Comparison of ENCODE assay signal across 8 mouse cellular contexts in genomic region chr10:42478341-42478720, GRCm38 (mm10). TPM values are rescaled to one million over a fixed set of nuclear protein-coding genes. Genes with fewer than 3 reads are reported as not detected.
DNase-seq lines count a peak whose midpoint lies in the region; ATAC-seq lines count a peak whose summit lies in the region.

Gene Afg1l (minus strand): TSS chr10:42478565.

- DNase-seq in adrenal gland, adult (ENCODE audit: inconsistent age in 2 of 2, low spot score in 1 of 2) = peak; percentile 97 to 99
- peak; percentile 95 for DNase-seq in embryo, embryonic 10 days (ENCODE audit: low spot score)
- peak; percentile 94 for DNase-seq in gastrocnemius, postnatal 10 days
- peak; percentile 98 for DNase-seq in induced T-regulatory cell, adult 2 months (ENCODE audit: low read depth)
- DNase-seq in left cerebral cortex, adult 9 months (ENCODE audit: low spot score in 2 of 2) = peak; percentile 88 to 95
- DNase-seq in right cerebral cortex, postnatal 36 days (ENCODE audit: low spot score in 2 of 2) = peak; percentile 93
- peak; percentile 96 for DNase-seq in yolk sac, embryonic 10.5 days (ENCODE audit: low spot score)

- peak; percentile 98 for ATAC-seq in megakaryocyte progenitor cell, adult 5-6 weeks (replicated peaks; ENCODE audit: poor library complexity)

RNA-seq across cellular contexts. Expression of gene Afg1l, which starts in this region (rescaled TPM):
- 1 to 10 TPM; 4.8 to 5.5 TPM for total RNA-seq in gastrocnemius, postnatal 10 days (2021)
- total RNA-seq in megakaryocyte progenitor cell, adult 5-6 weeks (2015) = 2.1 and 3.1 TPM in 2 replicates
- 3.0 and 5.7 TPM in 2 replicates for total RNA-seq in megakaryocyte progenitor cell, adult 5-6 weeks (2017)

Comparison
In these comparisons a context has a peak if more than half of its experiments do, and no peak if none do; other contexts are left out.
1. Peak in every context shown above with its lines: DNase-seq and ATAC-seq.